Mouse (Mus musculus) thymus, adult 2 months (tissue): ENCODE data around the gene Dnm3.

Source experiments
- CTCF ChIP-seq: fragments of 200-500 bp; IDR thresholded peaks from 2 replicates; pipeline ENCODE4 v1.5.1; 2012; ENCODE audit warnings: mild to moderate bottlenecking, control low read depth, low read length, moderate library complexity, borderline replicate concordance; ENCODE audit not compliant: control insufficient read depth, poor library complexity, insufficient read depth; ENCODE audit errors: extremely low read depth
- POLR2A ChIP-seq: fragments of 200-500 bp; IDR thresholded peaks from 2 replicates; pipeline ENCODE4 v1.6.1; 2012; ENCODE audit warnings: mild to moderate bottlenecking, low read length, control low read depth, moderate library complexity; ENCODE audit not compliant: control insufficient read depth, poor library complexity, insufficient read depth; ENCODE audit errors: extremely low read depth

DNA sequence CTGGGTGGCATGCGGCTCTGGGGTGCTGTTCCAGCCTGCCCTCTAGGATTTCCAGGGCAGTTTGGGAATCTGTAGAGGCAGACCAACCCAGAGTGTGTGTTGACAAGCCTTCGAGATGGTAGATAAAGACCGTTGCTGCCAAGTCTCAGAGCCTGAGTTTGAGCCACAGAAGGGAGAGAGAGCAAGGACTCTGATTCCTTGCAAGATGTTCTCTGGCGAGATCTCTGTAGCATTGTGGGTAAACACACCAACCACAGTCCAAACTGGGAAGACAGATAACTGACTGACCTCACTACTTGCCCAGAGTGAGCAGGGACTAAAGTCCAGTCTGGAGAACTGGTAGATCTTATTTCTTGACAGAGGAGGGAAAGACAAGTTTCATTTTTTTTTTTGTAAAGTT is 464.3 kb downstream of the Dnm3 start:
- no peak for TF ChIP-seq CTCF
- TF ChIP-seq POLR2A: no peak
